Mouse (Mus musculus) spleen, adult 2 months (tissue): ENCODE measurements at regions not wholly inside any gene's neighbourhood (a gene's known extent, or its start where the extent isn't known, plus 50 kb on each side); places are given as distances from the start of the nearest gene placed in this dataset.

ENCODE experiments used
- DNase-seq, 2 experiments: peaks; one replicate each; pipeline versions ENCODE4 v3.0.0 to v3.0.0-alpha.2; 2012 to 2021; ENCODE audit warnings: low spot score in 2 of 2, low read depth in 1 of 2
- H3K27ac ChIP-seq: fragments of 200-500 bp; 2 replicates; pipeline ENCODE4 v1.5.1; 2012; ENCODE audit warnings: low read length, inconsistent platforms; ENCODE audit not compliant: insufficient read depth
- H3K27me3 ChIP-seq: fragments of 200-500 bp; 2 replicates; pipeline ENCODE4 v1.6.1; 2012; ENCODE audit warnings: mild to moderate bottlenecking, moderate library complexity, low read length, inconsistent platforms; ENCODE audit not compliant: control insufficient read depth, insufficient read depth
- H3K36me3 ChIP-seq: fragments of 200-500 bp; 2 replicates; pipeline ENCODE4 v1.6.1; 2012; ENCODE audit warnings: mild to moderate bottlenecking, low read length, inconsistent platforms; ENCODE audit not compliant: control insufficient read depth, insufficient read depth
- H3K4me1 ChIP-seq: fragments of 200-500 bp; 2 replicates; pipeline ENCODE4 v1.6.1; 2011; ENCODE audit warnings: inconsistent platforms; ENCODE audit not compliant: control insufficient read depth, insufficient read depth, insufficient read length
- H3K4me3 ChIP-seq: fragments of 200-500 bp; 2 replicates; pipeline ENCODE4 v1.5.1; 2011; ENCODE audit warnings: mild to moderate bottlenecking, inconsistent platforms; ENCODE audit not compliant: insufficient read depth, insufficient read length; ENCODE audit errors: extremely low read depth
- CTCF ChIP-seq: fragments of 200-500 bp; IDR thresholded peaks from 2 replicates; pipeline ENCODE4 v1.5.1; 2011; ENCODE audit warnings: mild to moderate bottlenecking, inconsistent platforms; ENCODE audit not compliant: insufficient read depth, insufficient read length, insufficient replicate concordance; ENCODE audit errors: extremely low read depth
- POLR2A ChIP-seq: fragments of 200-500 bp; IDR thresholded peaks from 2 replicates; pipeline ENCODE4 v1.6.1; 2011; ENCODE audit warnings: low read depth, low read length, inconsistent platforms
- WGBS: fragments of 180-500 bp; shearing (Covaris S2); methylation state at CpG from one replicate; pipeline ENCODE4 v1.1.7; 2018; 5-methylcytosine and 5-hydroxymethylcytosine counted together

- TF ChIP-seq CTCF (no peak), POLR2A (no peak)
- H3K27ac ChIP-seq = no peak overlapping the region
- no peak overlapping the region for H3K4me3 ChIP-seq
- WGBS = 49% methylated on average over 3 of the region's 3 CpGs
- H3K4me1 ChIP-seq = no peaks in the 10 kb centered on the region
- no peak for DNase-seq
- no peaks in the 10 kb centered on the region for H3K27me3 ChIP-seq
- H3K36me3 ChIP-seq = no peaks in the 10 kb centered on the region
Observed at GRCm38 (mm10) chr9:14207561-14207936, 67.3 kb upstream of the Sesn3 start.

- TF ChIP-seq CTCF (no peak), POLR2A (no peak)
- no peaks in the 10 kb centered on the region for H3K36me3 ChIP-seq
- H3K27me3 ChIP-seq = no peaks in the 10 kb centered on the region
- no peak overlapping the region for H3K4me3 ChIP-seq
- no peak overlapping the region for H3K27ac ChIP-seq
- H3K4me1 ChIP-seq = peaks cover 8% of the 10 kb centered on the region; the same call in 1 of the 2 replicates
- 72% methylated on average over 2 of the region's 2 CpGs for WGBS
- DNase-seq = no peak
Observed at GRCm38 (mm10) chr9:14213283-14213682, 61.6 kb upstream of the Sesn3 start.

- H3K27me3 ChIP-seq = no peaks in the 10 kb centered on the region
- H3K27ac ChIP-seq = no peak overlapping the region
- DNase-seq = no peak
- WGBS = 63% methylated on average over 5 of the region's 5 CpGs
- TF ChIP-seq CTCF (no peak), POLR2A (no peak)
- H3K36me3 ChIP-seq = no peaks in the 10 kb centered on the region
- H3K4me1 ChIP-seq = peaks cover 8% of the 10 kb centered on the region; the same call in 1 of the 2 replicates
- no peak overlapping the region for H3K4me3 ChIP-seq
Observed at GRCm38 (mm10) chr9:14215171-14215782, 59.6 kb upstream of the Sesn3 start.

GRCm38 (mm10) chr9:14215961-14216360 lies 58.9 kb upstream of the Sesn3 start:
- Histone ChIP-seq H3K4me3 (no peak overlapping the region), H3K27ac (no peak overlapping the region), H3K36me3 (no peaks in the 10 kb centered on the region), H3K27me3 (no peaks in the 10 kb centered on the region), H3K4me1 (peaks cover 8% of the 10 kb centered on the region; the same call in 1 of the 2 replicates)
- no peak for DNase-seq
- no peak for TF ChIP-seq POLR2A
- no peak for TF ChIP-seq CTCF
- 88% methylated on average over 5 of the region's 5 CpGs for WGBS

- Histone ChIP-seq H3K4me3 (no peak overlapping the region), H3K4me1 (no peaks in the 10 kb centered on the region), H3K36me3 (no peaks in the 10 kb centered on the region), H3K27me3 (no peaks in the 10 kb centered on the region), H3K27ac (no peak overlapping the region)
- TF ChIP-seq CTCF (no peak), POLR2A (no peak)
- no peak for DNase-seq
- 79% methylated on average over 2 of the region's 2 CpGs for WGBS
Observed at GRCm38 (mm10) chr9:14222936-14223335, 51.9 kb upstream of the Sesn3 start.
